Mouse (Mus musculus): Measurements from ENCODE around the gene Mknk1. TPM values are rescaled to one million over a fixed set of nuclear protein-coding genes. Genes with fewer than 3 reads are reported as not detected.

Mknk1 gene
- polyA plus RNA-seq, 1 experiment from 2014 or later = 23.3 TPM

DNA sequence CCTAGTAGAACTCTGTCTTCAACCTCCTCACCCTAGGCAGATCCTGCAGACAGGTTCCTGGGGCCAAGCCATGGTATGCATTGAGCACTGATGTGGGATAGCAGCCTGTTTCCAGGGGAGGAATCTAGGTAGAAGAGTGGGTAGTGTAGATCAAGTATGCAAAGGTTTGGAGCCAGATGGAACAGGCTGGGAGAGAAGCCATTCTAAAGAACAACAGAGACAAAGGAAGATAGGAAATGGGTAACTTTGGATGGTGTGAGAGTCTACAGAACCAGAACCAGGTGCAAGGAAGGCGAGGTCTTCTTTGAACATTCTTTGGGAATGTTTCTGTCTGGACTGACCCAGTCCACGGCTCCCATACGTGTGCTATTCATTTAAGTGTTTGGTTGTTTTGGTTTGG lies 11.9 kb upstream of the Mknk1 start:
- Histone ChIP-seq H3K9ac (replicated peaks) (no peak overlapping the region), H3K9me3 (no peaks in the 10 kb centered on the region), H3K4me2 (replicated peaks) (0 out of 2 replicates have a peak overlapping the region, but pooled peaks have one; percentile 82), H3K27ac (no peak overlapping the region), H3K27me3 (peaks cover 13% of the 10 kb centered on the region), H3K4me1 (replicated peaks) (peaks cover 13% of the 10 kb centered on the region), H3K36me3 (no peaks in the 10 kb centered on the region), H3K4me3 (replicated peaks) (peak overlapping the region; percentile 80; the same call in 1 of the 2 replicates)
- no peak for ATAC-seq
- WGBS = 78% methylated on average over 3 of the region's 3 CpGs

- peaks cover 13% of the 10 kb centered on the region for H3K4me1 ChIP-seq (replicated peaks)
- no peak overlapping the region; the same call in 1 of the 2 replicates for H3K27ac ChIP-seq
Observed at GRCm38 (mm10) chr4:115827535-115827887, 11.5 kb upstream of the Mknk1 start.

GRCm38 (mm10) chr4:115827888-115828571 lies 11.0 kb upstream of the Mknk1 start, which contains the start of gene Mob3c:
Gene Mob3c (plus strand): TSS chr4:115828092.
- H3K4me1 ChIP-seq (replicated peaks) = peaks cover 13% of the 10 kb centered on the region
- H3K27me3 ChIP-seq = peaks cover 13% of the 10 kb centered on the region
- H3K4me3 ChIP-seq (replicated peaks) = peak within 1 kb of the TSS; percentile 80
- ATAC-seq = peak; percentile 90
- peak within 1 kb of the TSS; percentile 79 for H3K9ac ChIP-seq (replicated peaks)
- peak within 1 kb of the TSS; percentile 82 for H3K4me2 ChIP-seq (replicated peaks)
- WGBS = under 1% methylated on average over 47 of the region's 57 CpGs
- H3K9me3 ChIP-seq = no peaks in the 10 kb centered on the region
- H3K27ac ChIP-seq = peak within 1 kb of the TSS; percentile 51; the same call in 1 of the 2 replicates
- no peaks in the 10 kb centered on the region for H3K36me3 ChIP-seq

More at GRCm38 (mm10) chr4:115827535-115827887, 11.5 kb upstream of the Mknk1 start:
- peak; percentile 5; the same call in 1 of the 2 replicates for ATAC-seq
- Histone ChIP-seq H3K9ac (replicated peaks) (peak overlapping the region; percentile 79), H3K4me3 (replicated peaks) (peak overlapping the region; percentile 80), H3K27me3 (peaks cover 13% of the 10 kb centered on the region), H3K4me2 (replicated peaks) (peak overlapping the region; percentile 82), H3K9me3 (no peaks in the 10 kb centered on the region), H3K36me3 (no peaks in the 10 kb centered on the region)
- WGBS = 3% methylated on average over 4 of the region's 4 CpGs

DNA sequence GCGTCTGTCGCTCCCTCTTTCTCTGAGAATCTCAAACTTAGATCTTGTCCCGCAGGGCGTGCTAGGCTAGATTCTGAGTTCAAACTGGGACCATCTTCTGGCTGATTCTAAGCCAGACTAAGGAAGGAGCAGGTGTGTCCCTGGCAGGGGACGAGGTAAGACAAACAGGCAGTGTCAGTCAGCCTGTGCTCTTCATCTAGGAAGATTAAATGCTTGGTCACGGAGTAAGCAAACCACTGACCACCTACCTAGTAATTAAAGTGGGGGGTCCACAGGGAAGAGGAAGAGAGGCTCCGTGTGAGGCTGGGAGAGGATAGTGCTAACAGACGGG lies 10.5 kb upstream of the Mknk1 start:
- Histone ChIP-seq H3K27me3 (peaks cover 13% of the 10 kb centered on the region), H3K27ac (no peak overlapping the region), H3K4me1 (replicated peaks) (peaks cover 13% of the 10 kb centered on the region), H3K9ac (replicated peaks) (peak overlapping the region; percentile 79), H3K4me3 (replicated peaks) (peak overlapping the region; percentile 80), H3K9me3 (no peaks in the 10 kb centered on the region), H3K4me2 (replicated peaks) (peak overlapping the region; percentile 82), H3K36me3 (no peaks in the 10 kb centered on the region)
- ATAC-seq = peak; percentile 55
- WGBS = 5% methylated on average over 8 of the region's 8 CpGs

DNA sequence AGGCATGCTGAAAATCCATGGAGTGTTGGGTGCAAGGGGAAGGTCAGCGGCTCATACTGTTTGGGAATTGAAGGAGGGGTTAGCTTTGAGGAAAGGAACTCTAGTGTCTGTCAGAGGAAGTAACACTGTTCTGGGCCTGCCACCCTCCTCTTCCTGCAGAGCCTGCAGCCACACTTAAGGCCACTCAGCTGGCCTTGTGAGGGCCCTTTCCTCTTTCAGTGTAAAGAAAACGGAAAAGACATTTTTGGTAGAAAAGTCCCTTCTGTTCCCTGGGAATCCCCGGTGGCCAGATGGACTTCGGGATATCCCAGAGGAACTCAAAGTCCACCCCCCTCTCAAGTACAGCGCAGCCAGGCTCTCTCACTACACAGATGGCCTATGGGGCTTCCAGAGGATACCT lies 8.5 kb upstream of the Mknk1 start:
- peaks cover 13% of the 10 kb centered on the region for H3K27me3 ChIP-seq
- no peak overlapping the region for H3K9ac ChIP-seq (replicated peaks)
- no peak overlapping the region for H3K4me3 ChIP-seq (replicated peaks)
- no peak overlapping the region for H3K27ac ChIP-seq
- H3K4me2 ChIP-seq (replicated peaks) = no peak overlapping the region
- 90% methylated on average over 5 of the region's 5 CpGs for WGBS
- no peaks in the 10 kb centered on the region for H3K36me3 ChIP-seq
- H3K4me1 ChIP-seq (replicated peaks) = peaks cover 13% of the 10 kb centered on the region
- H3K9me3 ChIP-seq = no peaks in the 10 kb centered on the region
- no peak for ATAC-seq

GRCm38 (mm10) chr4:115831221-115831620 lies 7.8 kb upstream of the Mknk1 start:
- no peak overlapping the region for H3K4me3 ChIP-seq (replicated peaks)
- H3K36me3 ChIP-seq = no peaks in the 10 kb centered on the region
- H3K27ac ChIP-seq = no peak overlapping the region
- H3K9me3 ChIP-seq = no peaks in the 10 kb centered on the region
- H3K4me2 ChIP-seq (replicated peaks) = no peak overlapping the region
- 95% methylated on average over 22 of the region's 22 CpGs for WGBS
- H3K9ac ChIP-seq (replicated peaks) = no peak overlapping the region
- peaks cover 13% of the 10 kb centered on the region for H3K27me3 ChIP-seq
- ATAC-seq = no peak
- peaks cover 13% of the 10 kb centered on the region for H3K4me1 ChIP-seq (replicated peaks)

GRCm38 (mm10) chr4:115832040-115832439 lies 7.0 kb upstream of the Mknk1 start:
- ATAC-seq = no peak
- H3K27me3 ChIP-seq = peaks cover 13% of the 10 kb centered on the region
- WGBS = 68% methylated on average over 2 of the region's 2 CpGs
- no peak overlapping the region for H3K27ac ChIP-seq
- no peaks in the 10 kb centered on the region for H3K9me3 ChIP-seq
- no peak overlapping the region for H3K4me3 ChIP-seq (replicated peaks)
- no peak overlapping the region for H3K4me2 ChIP-seq (replicated peaks)
- peaks cover 13% of the 10 kb centered on the region for H3K4me1 ChIP-seq (replicated peaks)
- H3K9ac ChIP-seq (replicated peaks) = no peak overlapping the region
- H3K36me3 ChIP-seq = no peaks in the 10 kb centered on the region

GRCm38 (mm10) chr4:115835576-115835975 lies 3.4 kb upstream of the Mknk1 start:
- Histone ChIP-seq H3K4me3 (replicated peaks) (no peak overlapping the region), H3K27me3 (no peaks in the 10 kb centered on the region), H3K4me1 (replicated peaks) (peaks cover 13% of the 10 kb centered on the region), H3K9ac (replicated peaks) (no peak overlapping the region), H3K4me2 (replicated peaks) (no peak overlapping the region), H3K9me3 (no peaks in the 10 kb centered on the region), H3K36me3 (no peaks in the 10 kb centered on the region), H3K27ac (no peak overlapping the region)
- 71% methylated on average over 2 of the region's 2 CpGs for WGBS
- no peak for ATAC-seq

DNA sequence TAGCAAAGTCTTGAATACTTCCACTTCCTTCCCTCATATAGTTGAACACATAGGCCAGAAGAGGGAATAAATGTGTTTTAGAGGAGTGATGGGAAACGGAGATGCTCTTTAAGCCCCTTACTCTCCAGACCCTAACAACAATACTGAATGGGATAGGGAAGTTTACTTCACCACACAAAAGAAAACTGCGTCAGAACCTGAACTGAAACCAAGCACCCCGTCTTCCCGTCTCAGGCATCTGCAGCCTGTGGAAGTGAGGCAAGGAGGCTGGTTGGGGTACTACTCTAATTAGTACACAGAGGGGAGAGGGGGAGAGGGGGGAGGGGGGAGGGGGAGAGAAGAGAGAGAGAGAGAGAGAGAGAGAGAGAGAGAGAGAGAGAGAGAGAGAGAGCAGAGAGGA lies 802 bp upstream of the Mknk1 start:
- 72% methylated on average over 4 of the region's 4 CpGs for WGBS
- H3K9ac ChIP-seq (replicated peaks) = no peak overlapping the region
- H3K27ac ChIP-seq = no peak overlapping the region
- no peak for ATAC-seq
- no peaks in the 10 kb centered on the region for H3K9me3 ChIP-seq
- H3K4me3 ChIP-seq (replicated peaks) = no peak overlapping the region; the same call in 1 of the 2 replicates
- H3K4me1 ChIP-seq (replicated peaks) = peaks cover 13% of the 10 kb centered on the region
- H3K4me2 ChIP-seq (replicated peaks) = peak overlapping the region; percentile 72
- H3K27me3 ChIP-seq = no peaks in the 10 kb centered on the region
- H3K36me3 ChIP-seq = no peaks in the 10 kb centered on the region

DNA sequence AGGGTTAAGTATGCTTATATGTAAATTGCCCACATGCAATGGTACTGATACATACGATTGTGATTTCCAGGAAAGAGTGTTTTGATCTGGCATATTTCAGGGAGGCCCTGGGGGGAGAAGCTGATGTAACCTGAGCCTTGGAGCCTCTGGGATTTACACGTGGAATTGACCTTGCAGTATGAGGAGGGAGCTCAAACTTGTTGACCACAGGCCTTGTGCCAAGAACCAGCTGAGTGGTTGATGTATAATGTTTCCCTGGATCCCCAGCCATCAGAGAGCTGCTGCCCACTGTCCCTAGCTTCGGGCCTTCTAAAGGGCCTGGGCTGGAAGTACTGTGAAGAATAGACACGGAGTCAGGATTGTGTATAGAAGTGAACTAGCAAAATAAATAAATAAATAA lies 958 bp downstream of the Mknk1 start:
- H3K36me3 ChIP-seq = no peaks in the 10 kb centered on the region
- H3K4me2 ChIP-seq (replicated peaks) = peak overlapping the region; percentile 72
- no peak for ATAC-seq
- 69% methylated on average over 4 of the region's 4 CpGs for WGBS
- no peaks in the 10 kb centered on the region for H3K9me3 ChIP-seq
- peak overlapping the region; percentile 68 for H3K4me3 ChIP-seq (replicated peaks)
- H3K4me1 ChIP-seq (replicated peaks) = peaks cover 13% of the 10 kb centered on the region
- H3K9ac ChIP-seq (replicated peaks) = no peak overlapping the region
- H3K27ac ChIP-seq = no peak overlapping the region
- no peaks in the 10 kb centered on the region for H3K27me3 ChIP-seq

GRCm38 (mm10) chr4:115840842-115841241 lies 1.8 kb downstream of the Mknk1 start:
- Histone ChIP-seq H3K27ac (no peak overlapping the region), H3K4me1 (replicated peaks) (peaks cover 13% of the 10 kb centered on the region), H3K27me3 (no peaks in the 10 kb centered on the region), H3K4me2 (replicated peaks) (no peak overlapping the region), H3K9me3 (no peaks in the 10 kb centered on the region), H3K36me3 (no peaks in the 10 kb centered on the region), H3K9ac (replicated peaks) (no peak overlapping the region), H3K4me3 (replicated peaks) (no peak overlapping the region)
- WGBS = 94% methylated on average over 4 of the region's 4 CpGs
- ATAC-seq = no peak

- H3K4me1 ChIP-seq (replicated peaks) = no peaks in the 10 kb centered on the region; the same call in 1 of the 2 replicates
- no peaks in the 10 kb centered on the region for H3K9me3 ChIP-seq
- WGBS = 65% methylated on average over 2 of the region's 2 CpGs
- no peaks in the 10 kb centered on the region for H3K27me3 ChIP-seq
- no peak overlapping the region for H3K4me3 ChIP-seq (replicated peaks)
- peaks cover 22% of the 10 kb centered on the region for H3K36me3 ChIP-seq
- no peak for ATAC-seq
- H3K27ac ChIP-seq = no peak overlapping the region
- no peak overlapping the region for H3K4me2 ChIP-seq (replicated peaks)
- no peak overlapping the region for H3K9ac ChIP-seq (replicated peaks)
Observed at GRCm38 (mm10) chr4:115846656-115847055, 7.7 kb downstream of the Mknk1 start.

GRCm38 (mm10) chr4:115847377-115847776 lies 8.4 kb downstream of the Mknk1 start:
- Histone ChIP-seq H3K4me2 (replicated peaks) (no peak overlapping the region), H3K4me1 (replicated peaks) (no peaks in the 10 kb centered on the region; the same call in 1 of the 2 replicates), H3K9me3 (no peaks in the 10 kb centered on the region), H3K4me3 (replicated peaks) (no peak overlapping the region), H3K9ac (replicated peaks) (no peak overlapping the region), H3K36me3 (peaks cover 25% of the 10 kb centered on the region), H3K27me3 (no peaks in the 10 kb centered on the region), H3K27ac (no peak overlapping the region)
- 61% methylated on average over 5 of the region's 5 CpGs for WGBS
- ATAC-seq = no peak
